ENCODE assay signal across 17 mouse cellular contexts in genomic region chr16:5926986-5927385, GRCm38 (mm10). TPM values are rescaled to one million over a fixed set of nuclear protein-coding genes. Genes with fewer than 3 reads are reported as not detected.
DNase-seq lines count a peak whose midpoint lies in the region; ATAC-seq and TF ChIP-seq lines count a peak whose summit lies in the region.
"Had no signal": no experiment of that assay in that cellular context is flagged by ENCODE, and none has a peak within 500 bp of the region (broad histone marks: within the 10 kb centered on the region; RNA-seq: fewer than 3 reads in every experiment).

No protein-coding gene starts in this region.

- H3K36me3 ChIP-seq in forebrain, embryonic 10.5 days (replicated peaks), result no peaks in the 10 kb centered on the region
- H3K36me3 ChIP-seq in forebrain, embryonic 15.5 days, result no peaks in the 10 kb centered on the region
- H3K36me3 ChIP-seq in hindbrain, embryonic 10.5 days, result no peaks in the 10 kb centered on the region
- H3K36me3 ChIP-seq in midbrain, embryonic 11.5 days (ENCODE audit: control insufficient read depth, insufficient read depth, low read length), result no peaks in the 10 kb centered on the region
- H3K36me3 ChIP-seq in embryonic facial prominence, embryonic 10.5 days (replicated peaks), result no peaks in the 10 kb centered on the region
- no peaks in the 10 kb centered on the region for H3K36me3 ChIP-seq in intestine, postnatal 0 days (ENCODE audit: control insufficient read depth, insufficient read depth)
- H3K36me3 ChIP-seq: lung, embryonic 15.5 days had no signal

- H3K27ac ChIP-seq in forebrain, embryonic 10.5 days, result peak overlapping the region; percentile 53
- no peak overlapping the region for H3K27ac ChIP-seq in forebrain, embryonic 15.5 days (replicated peaks)
- H3K27ac ChIP-seq in hindbrain, embryonic 10.5 days, result peak overlapping the region; percentile 9; the same call in 1 of the 2 replicates
- no peak overlapping the region for H3K27ac ChIP-seq in midbrain, embryonic 11.5 days (ENCODE audit: low read depth, low read length)
- H3K27ac ChIP-seq in embryonic facial prominence, embryonic 10.5 days (replicated peaks), result no peak overlapping the region
- no peak overlapping the region for H3K27ac ChIP-seq in intestine, postnatal 0 days (ENCODE audit: low read depth, low read length)
- H3K27ac ChIP-seq: heart, adult 2 months; lung, embryonic 15.5 days; stomach, postnatal 0 days had no signal

- H3K9ac ChIP-seq in forebrain, embryonic 15.5 days (replicated peaks), result no peak overlapping the region
- no peak overlapping the region for H3K9ac ChIP-seq in midbrain, embryonic 11.5 days (ENCODE audit: low read length)
- H3K9ac ChIP-seq in intestine, postnatal 0 days (ENCODE audit: low read depth, low read length), result no peak overlapping the region
- H3K9ac ChIP-seq: lung, embryonic 15.5 days had no signal

- H3K4me3 ChIP-seq in forebrain, embryonic 10.5 days, result no peak overlapping the region
- H3K4me3 ChIP-seq in forebrain, embryonic 15.5 days, result no peak overlapping the region
- no peak overlapping the region for H3K4me3 ChIP-seq in hindbrain, embryonic 10.5 days
- no peak overlapping the region for H3K4me3 ChIP-seq in midbrain, embryonic 11.5 days (ENCODE audit: low read depth, low read length)
- H3K4me3 ChIP-seq in embryonic facial prominence, embryonic 10.5 days, result no peak overlapping the region
- no peak overlapping the region for H3K4me3 ChIP-seq in intestine, postnatal 0 days (ENCODE audit: low read depth, low read length)
- H3K4me3 ChIP-seq: heart, adult 2 months; lung, embryonic 15.5 days had no signal

- H3K4me1 ChIP-seq in forebrain, embryonic 10.5 days, result peaks cover 23% of the 10 kb centered on the region
- no peaks in the 10 kb centered on the region for H3K4me1 ChIP-seq in forebrain, embryonic 15.5 days
- peaks cover 15% of the 10 kb centered on the region for H3K4me1 ChIP-seq in hindbrain, embryonic 10.5 days (replicated peaks)
- no peaks in the 10 kb centered on the region for H3K4me1 ChIP-seq in midbrain, embryonic 11.5 days (ENCODE audit: control insufficient read depth, insufficient read depth, low read length)
- 0 out of 2 replicates have a peak, but pooled peaks cover 3% of the 10 kb centered on the region for H3K4me1 ChIP-seq in embryonic facial prominence, embryonic 10.5 days
- H3K4me1 ChIP-seq in intestine, postnatal 0 days (replicated peaks; ENCODE audit: control insufficient read depth, insufficient read depth, low read length), result no peaks in the 10 kb centered on the region
- H3K4me1 ChIP-seq: lung, embryonic 15.5 days had no signal

- no peaks in the 10 kb centered on the region for H3K27me3 ChIP-seq in forebrain, embryonic 10.5 days (ENCODE audit: poor library complexity, severe bottlenecking)
- no peaks in the 10 kb centered on the region for H3K27me3 ChIP-seq in forebrain, embryonic 15.5 days
- no peaks in the 10 kb centered on the region for H3K27me3 ChIP-seq in hindbrain, embryonic 10.5 days (ENCODE audit: insufficient read depth, poor library complexity, severe bottlenecking)
- no peaks in the 10 kb centered on the region for H3K27me3 ChIP-seq in midbrain, embryonic 11.5 days (ENCODE audit: control insufficient read depth, insufficient read depth, low read length)
- H3K27me3 ChIP-seq in embryonic facial prominence, embryonic 10.5 days (replicated peaks; ENCODE audit: low read depth, poor library complexity, severe bottlenecking), result no peaks in the 10 kb centered on the region
- H3K27me3 ChIP-seq in intestine, postnatal 0 days (replicated peaks; ENCODE audit: control insufficient read depth, insufficient read depth, low read length), result no peaks in the 10 kb centered on the region
- H3K27me3 ChIP-seq: lung, embryonic 15.5 days had no signal

- DNase-seq in forebrain, embryonic 10.5 days (ENCODE audit: extremely low spot score, low spot score), result peak; percentile 15
- DNase-seq in Muller cell, postnatal 12 days (ENCODE audit: inconsistent ontology term), result peak; percentile 24
- DNase-seq in hindbrain, embryonic 10.5 days (ENCODE audit: low spot score), result peak; percentile 18
- no peak for DNase-seq in midbrain, embryonic 11.5 days (ENCODE audit: low spot score, missing footprints)
- DNase-seq in kidney, adult 18-20 months, result no peak
- DNase-seq in embryonic facial prominence, embryonic 10.5 days (ENCODE audit: low spot score), result no peak
- DNase-seq: adrenal gland, postnatal 10 days; cerebellum, postnatal 36 days; heart, adult 2 months; heart, postnatal 10 days; spleen, adult 18-20 months had no signal

- H3K4me2 ChIP-seq in forebrain, embryonic 15.5 days (replicated peaks), result no peak overlapping the region
- H3K4me2 ChIP-seq in midbrain, embryonic 11.5 days, result no peak overlapping the region
- no peak overlapping the region for H3K4me2 ChIP-seq in intestine, postnatal 0 days (replicated peaks; ENCODE audit: low read depth)
- H3K4me2 ChIP-seq: liver, embryonic 11.5 days; lung, embryonic 15.5 days had no signal

- no peak for TF ChIP-seq CTCF in intestine, postnatal 0 days (IDR thresholded peaks at IDR 0.05; ENCODE audit: low read depth)

- 7% methylated on average over 1 of the region's 1 CpGs for WGBS in forebrain, embryonic 10.5 days
- WGBS in forebrain, embryonic 15.5 days, result 0% methylated on average over 1 of the region's 1 CpGs
- 14% methylated on average over 1 of the region's 1 CpGs for WGBS in hindbrain, embryonic 10.5 days
- 13% methylated on average over 1 of the region's 1 CpGs for WGBS in midbrain, embryonic 11.5 days
- WGBS in embryonic facial prominence, embryonic 10.5 days, result 36% methylated on average over 1 of the region's 1 CpGs
- WGBS in intestine, postnatal 0 days, result 63% methylated on average over 1 of the region's 1 CpGs

- no peaks in the 10 kb centered on the region for H3K9me3 ChIP-seq in forebrain, embryonic 10.5 days
- H3K9me3 ChIP-seq in forebrain, embryonic 15.5 days, result no peaks in the 10 kb centered on the region
- no peaks in the 10 kb centered on the region for H3K9me3 ChIP-seq in hindbrain, embryonic 10.5 days
- no peaks in the 10 kb centered on the region for H3K9me3 ChIP-seq in midbrain, embryonic 11.5 days (ENCODE audit: control insufficient read depth, low read length)
- no peaks in the 10 kb centered on the region for H3K9me3 ChIP-seq in embryonic facial prominence, embryonic 10.5 days
- H3K9me3 ChIP-seq in intestine, postnatal 0 days (ENCODE audit: control insufficient read depth), result no peaks in the 10 kb centered on the region
- H3K9me3 ChIP-seq: lung, embryonic 15.5 days had no signal

- no peak for ATAC-seq in forebrain, embryonic 15.5 days (replicated peaks)
- peak; percentile 30; the same call in 1 of the 2 replicates for ATAC-seq in midbrain, embryonic 11.5 days (ENCODE audit: low FRiP score)
- ATAC-seq in intestine, postnatal 0 days, result no peak
- ATAC-seq: intestine, embryonic 16.5 days had no signal

RNA-seq across cellular contexts. Expression of gene Rbfox1, which starts 41.8 kb away (rescaled TPM):
- polyA plus RNA-seq in forebrain, embryonic 10.5 days (2016; fragmentation: Nextera tagmentation; extraction: Ambion mirVana), result 0.71 and 0.81 TPM in 2 replicates
- polyA plus RNA-seq in forebrain, embryonic 15.5 days (2015; fragmentation: Nextera tagmentation; extraction: Ambion mirVana), result 146 and 173 TPM in 2 replicates
- polyA plus RNA-seq in hindbrain, embryonic 10.5 days (2016; fragmentation: Nextera tagmentation; extraction: Ambion mirVana), result 4.9 and 14.6 TPM in 2 replicates
- polyA plus RNA-seq in midbrain, embryonic 11.5 days (2014; fragmentation: Nextera tagmentation; extraction: Ambion mirVana), result 6.1 and 7.0 TPM in 2 replicates
- polyA plus RNA-seq in embryonic facial prominence, embryonic 10.5 days (2016; fragmentation: Nextera tagmentation; extraction: Ambion mirVana), result 2.3 and 2.6 TPM in 2 replicates
- 1.9 and 2.3 TPM in 2 replicates for polyA plus RNA-seq in intestine, postnatal 0 days (2015; fragmentation: Nextera tagmentation; extraction: Ambion mirVana)

Comparison
In these comparisons a context has a peak if more than half of its experiments do, and no peak if none do; other contexts are left out.
1. H3K27ac ChIP-seq: peak in forebrain, embryonic 10.5 days (single experiment) and hindbrain, embryonic 10.5 days (single experiment); none in forebrain, embryonic 15.5 days (single experiment), midbrain, embryonic 11.5 days (single experiment), embryonic facial prominence, embryonic 10.5 days (single experiment) and intestine, postnatal 0 days (single experiment).
2. DNase-seq: peak in forebrain, embryonic 10.5 days (single experiment), Muller cell, postnatal 12 days (single experiment) and hindbrain, embryonic 10.5 days (single experiment); none in midbrain, embryonic 11.5 days (single experiment), kidney, adult 18-20 months (single experiment) and embryonic facial prominence, embryonic 10.5 days (single experiment).